Mouse (Mus musculus): ENCODE results near the gene Zfc3h1. TPM values are rescaled to one million over a fixed set of nuclear protein-coding genes. Genes with fewer than 3 reads are reported as not detected.
A peak's percentile ranks its signal among the peaks of the same experiment; 100 is the strongest.

Zfc3h1 gene
- polyA plus RNA-seq (2016; fragmentation: Nextera tagmentation; extraction: Ambion mirVana): 13.3 and 19.3 TPM in 2 replicates

DNA sequence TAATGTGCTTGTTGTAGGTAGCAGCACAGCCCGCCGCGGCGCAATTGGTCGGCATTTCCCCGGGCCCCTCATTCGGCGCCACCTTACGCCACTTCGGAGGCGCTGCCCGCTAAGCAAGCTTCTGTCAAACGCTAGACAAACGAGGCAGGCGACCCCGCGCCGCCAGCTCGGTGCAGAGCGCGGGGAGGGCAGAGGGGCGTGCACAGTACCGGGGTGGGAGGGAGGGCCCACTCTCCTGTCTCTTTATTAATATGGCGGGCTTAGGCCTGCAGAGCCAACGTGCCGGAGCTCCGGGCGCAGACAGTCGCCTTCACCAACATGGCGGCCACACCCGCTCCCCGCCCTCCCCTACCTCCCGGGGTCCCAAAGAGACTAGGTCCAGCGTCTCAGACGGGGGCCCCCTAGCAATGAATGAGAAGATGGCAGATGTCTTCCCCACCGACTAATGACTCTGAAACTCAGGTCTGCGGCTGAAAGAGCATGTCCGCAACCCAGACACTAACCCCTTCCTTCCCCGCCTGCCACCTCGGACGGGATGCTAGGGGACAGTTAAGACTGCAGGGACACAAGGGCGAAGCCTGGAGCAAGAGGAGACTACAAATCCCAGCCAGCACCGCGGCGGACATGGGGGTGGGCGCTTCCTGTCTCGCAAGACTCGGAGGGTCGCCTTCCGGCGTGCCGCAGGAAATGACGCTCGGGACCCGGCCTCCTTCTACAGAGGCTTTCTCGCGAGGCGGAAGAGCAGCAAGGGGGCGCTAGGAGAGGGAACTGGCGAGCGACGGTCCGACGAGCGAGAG lies at the start of gene Zfc3h1, which contains the start of gene Thap2:
Zfc3h1 (plus strand) TSS at position 739 of the 797 bp plus-strand sequence.
Thap2 (minus strand) TSS at position 223 of the 797 bp plus-strand sequence.
- WGBS: under 1% methylated on average over 65 of the region's 65 CpGs
- no peaks in the 10 kb centered on the region for H3K27me3 ChIP-seq (ENCODE audit: insufficient read depth, poor library complexity, severe bottlenecking)
- peaks cover 46% of the 10 kb centered on the region for H3K4me1 ChIP-seq (replicated peaks)
- peak within 1 kb of the TSS; percentile 97 for H3K27ac ChIP-seq
- no peaks in the 10 kb centered on the region for H3K9me3 ChIP-seq
- peak within 1 kb of the TSS; percentile 95 for H3K4me3 ChIP-seq
- DNase-seq (ENCODE audit: low spot score): peak; percentile 99
- peaks cover 27% of the 10 kb centered on the region for H3K36me3 ChIP-seq

DNA sequence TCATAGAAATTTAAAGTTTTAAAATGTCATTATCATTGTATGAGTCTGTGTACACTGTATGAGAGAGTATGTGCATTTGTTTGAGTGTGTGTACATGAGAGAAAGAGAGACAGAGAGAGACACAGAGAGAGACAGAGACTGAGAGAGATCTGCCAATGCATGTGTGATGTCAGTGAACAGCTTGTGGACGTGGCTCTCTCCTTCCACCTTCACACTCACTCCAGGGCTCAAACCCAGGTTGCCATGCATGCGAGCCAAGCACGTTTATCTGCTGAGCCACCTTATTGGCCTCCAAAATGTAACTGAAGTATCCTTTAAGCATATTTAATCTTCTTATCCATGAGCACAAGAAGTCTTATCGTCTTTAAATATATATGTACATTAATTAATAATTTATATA lies 47.9 kb upstream of the Zfc3h1 start:
- WGBS: 89% methylated on average over 4 of the region's 4 CpGs
- H3K9me3 ChIP-seq: no peaks in the 10 kb centered on the region
- H3K27me3 ChIP-seq (ENCODE audit: insufficient read depth, poor library complexity, severe bottlenecking): no peaks in the 10 kb centered on the region
- H3K27ac ChIP-seq: no peak overlapping the region
- DNase-seq (ENCODE audit: low spot score): no peak
- H3K36me3 ChIP-seq: peaks cover 32% of the 10 kb centered on the region
- no peaks in the 10 kb centered on the region for H3K4me1 ChIP-seq (replicated peaks)
- H3K4me3 ChIP-seq: no peak overlapping the region

DNA sequence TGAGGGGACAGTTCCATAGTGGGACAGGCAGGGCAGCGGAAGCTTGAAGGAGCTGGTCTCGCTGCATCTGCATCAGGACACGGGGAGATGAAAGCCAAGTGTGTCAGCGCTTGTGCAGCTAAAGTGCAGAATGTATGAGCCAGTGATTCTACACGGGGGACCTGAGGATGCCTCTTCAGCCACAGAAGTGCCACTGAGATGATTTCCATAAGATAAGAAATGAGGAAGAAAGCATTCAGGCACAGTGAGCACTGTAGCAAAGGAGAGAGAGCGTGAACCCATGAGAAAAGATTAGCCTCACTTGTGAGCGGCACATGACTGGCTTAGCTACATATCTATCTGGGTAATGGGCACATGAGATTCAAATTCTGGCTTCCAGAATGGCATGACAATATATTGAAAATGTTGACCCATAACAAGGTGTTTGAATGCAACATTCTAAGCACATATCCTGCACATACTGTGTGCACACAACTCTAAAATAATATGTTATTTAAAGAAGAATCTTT lies 44.9 kb upstream of the Zfc3h1 start:
- WGBS: 93% methylated on average over 7 of the region's 7 CpGs
- H3K27ac ChIP-seq: no peak overlapping the region
- H3K36me3 ChIP-seq: peaks cover 50% of the 10 kb centered on the region

DNA sequence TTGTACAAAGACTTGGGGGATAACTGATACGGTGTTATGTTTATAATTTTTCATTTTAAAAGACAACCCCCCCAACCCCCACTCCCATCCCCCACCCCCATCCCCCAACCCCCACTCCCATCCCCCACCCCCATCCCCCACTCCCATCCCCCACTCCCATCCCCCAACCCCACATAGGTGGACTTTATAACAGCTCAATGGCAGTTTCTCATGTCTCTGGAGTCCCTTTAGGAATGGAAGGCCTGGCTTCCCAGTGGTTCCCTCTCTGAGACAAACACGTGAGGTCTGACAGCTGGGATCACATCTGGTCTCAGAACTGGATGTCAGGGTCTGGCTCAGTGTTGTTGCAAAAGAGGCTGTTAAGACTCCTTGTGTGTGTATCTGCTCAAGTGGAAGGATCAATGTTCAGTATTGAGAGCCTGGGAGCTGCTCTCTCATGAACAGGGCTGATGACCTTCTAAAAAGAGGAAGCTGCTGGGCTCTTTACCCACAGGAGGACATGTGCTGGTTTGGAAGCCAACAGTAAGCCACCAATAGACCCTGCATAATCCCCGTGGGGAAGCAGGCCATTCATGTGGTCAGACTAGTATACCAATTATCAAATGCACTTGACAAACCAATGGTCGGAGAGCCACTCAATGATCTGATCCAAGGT lies 41.9 kb upstream of the Zfc3h1 start:
- peaks cover 68% of the 10 kb centered on the region for H3K36me3 ChIP-seq

More for the DNA sequence above, 44.9 kb upstream of the Zfc3h1 start:
- DNase-seq (ENCODE audit: low spot score): no peak
- H3K4me3 ChIP-seq: no peak overlapping the region
- no peaks in the 10 kb centered on the region for H3K4me1 ChIP-seq (replicated peaks)
- H3K9me3 ChIP-seq: no peaks in the 10 kb centered on the region
- no peaks in the 10 kb centered on the region for H3K27me3 ChIP-seq (ENCODE audit: insufficient read depth, poor library complexity, severe bottlenecking)

DNA sequence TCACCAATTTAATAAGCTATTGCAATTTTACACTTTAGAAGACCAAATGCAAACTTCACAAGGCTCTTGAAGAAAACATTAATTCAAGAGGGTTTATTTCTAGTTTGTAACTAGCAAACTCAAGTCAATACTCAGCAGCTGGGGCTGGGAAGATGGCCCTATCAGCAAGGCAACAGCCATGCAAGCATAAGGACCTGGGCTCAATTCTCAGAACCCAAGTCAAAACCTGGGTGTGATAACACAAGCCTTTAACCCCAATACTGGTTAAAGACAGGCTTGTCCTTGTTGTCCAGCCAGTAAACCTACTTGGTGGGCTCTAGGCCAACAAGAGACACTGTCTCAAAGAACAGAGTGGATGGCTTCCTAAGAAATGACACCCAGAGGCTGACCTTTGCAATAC lies 38.3 kb upstream of the Zfc3h1 start:
- no peaks in the 10 kb centered on the region for H3K9me3 ChIP-seq
- no peak overlapping the region for H3K4me3 ChIP-seq
- H3K27me3 ChIP-seq (ENCODE audit: insufficient read depth, poor library complexity, severe bottlenecking): no peaks in the 10 kb centered on the region
- H3K27ac ChIP-seq: no peak overlapping the region
- no peak for DNase-seq (ENCODE audit: low spot score)
- no peaks in the 10 kb centered on the region for H3K4me1 ChIP-seq (replicated peaks)
- H3K36me3 ChIP-seq: peaks cover 39% of the 10 kb centered on the region

More for the DNA sequence above, 41.9 kb upstream of the Zfc3h1 start:
- WGBS: 89% methylated on average over 4 of the region's 4 CpGs
- H3K4me1 ChIP-seq (replicated peaks): no peaks in the 10 kb centered on the region
- H3K27me3 ChIP-seq (ENCODE audit: insufficient read depth, poor library complexity, severe bottlenecking): no peaks in the 10 kb centered on the region
- no peak overlapping the region for H3K4me3 ChIP-seq
- H3K9me3 ChIP-seq: no peaks in the 10 kb centered on the region
- H3K27ac ChIP-seq: no peak overlapping the region
- no peak for DNase-seq (ENCODE audit: low spot score)

DNA sequence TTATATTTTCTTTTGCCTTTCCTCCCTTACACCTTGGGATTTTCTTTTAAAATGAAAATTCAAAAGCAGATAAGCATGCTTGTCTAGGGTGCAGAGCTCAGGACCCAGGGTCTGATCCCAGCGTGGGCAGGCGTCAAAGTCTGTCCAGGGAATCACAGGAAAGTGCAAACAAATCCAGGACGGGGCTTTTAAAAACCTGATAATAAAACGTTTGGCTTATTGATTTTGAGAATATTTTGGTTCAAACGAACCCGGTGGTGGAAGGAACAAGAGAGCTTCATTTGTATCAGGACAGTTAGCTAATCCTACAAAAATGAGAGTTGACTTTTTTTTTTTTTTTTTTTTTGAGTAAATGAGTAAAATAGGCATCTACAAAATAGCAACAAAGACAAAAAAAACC lies 36.6 kb upstream of the Zfc3h1 start:
- Histone ChIP-seq H3K4me1 (replicated peaks) (no peaks in the 10 kb centered on the region), H3K9me3 (no peaks in the 10 kb centered on the region), H3K4me3 (no peak overlapping the region), H3K27ac (no peak overlapping the region), H3K27me3 (ENCODE audit: insufficient read depth, poor library complexity, severe bottlenecking) (no peaks in the 10 kb centered on the region), H3K36me3 (peaks cover 23% of the 10 kb centered on the region)
- no peak for DNase-seq (ENCODE audit: low spot score)
- WGBS: 88% methylated on average over 6 of the region's 6 CpGs

DNA sequence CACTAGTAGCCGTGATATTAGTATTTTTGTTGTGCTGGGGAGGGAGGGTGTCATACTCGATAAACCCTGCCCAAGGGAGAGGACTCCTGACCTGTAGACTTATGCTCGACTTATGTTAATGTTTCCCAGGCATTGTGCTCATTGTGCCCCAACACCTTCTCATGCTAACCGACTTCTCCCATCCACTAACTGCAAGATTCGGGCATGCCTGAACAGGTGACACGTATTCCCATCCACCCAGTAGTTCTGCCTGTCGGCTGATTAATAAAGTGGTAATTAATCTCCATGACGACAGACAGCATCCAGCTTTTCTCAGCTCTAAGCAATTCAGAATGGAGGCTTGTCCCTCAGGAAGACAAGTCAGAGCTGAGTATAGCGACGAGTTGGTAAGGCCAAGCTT lies 35.7 kb upstream of the Zfc3h1 start:
- WGBS: 85% methylated on average over 10 of the region's 10 CpGs
- Histone ChIP-seq H3K27ac (no peak overlapping the region), H3K36me3 (peaks cover 18% of the 10 kb centered on the region), H3K27me3 (ENCODE audit: insufficient read depth, poor library complexity, severe bottlenecking) (no peaks in the 10 kb centered on the region), H3K4me3 (no peak overlapping the region), H3K9me3 (no peaks in the 10 kb centered on the region), H3K4me1 (replicated peaks) (no peaks in the 10 kb centered on the region)
- DNase-seq (ENCODE audit: low spot score): no peak

DNA sequence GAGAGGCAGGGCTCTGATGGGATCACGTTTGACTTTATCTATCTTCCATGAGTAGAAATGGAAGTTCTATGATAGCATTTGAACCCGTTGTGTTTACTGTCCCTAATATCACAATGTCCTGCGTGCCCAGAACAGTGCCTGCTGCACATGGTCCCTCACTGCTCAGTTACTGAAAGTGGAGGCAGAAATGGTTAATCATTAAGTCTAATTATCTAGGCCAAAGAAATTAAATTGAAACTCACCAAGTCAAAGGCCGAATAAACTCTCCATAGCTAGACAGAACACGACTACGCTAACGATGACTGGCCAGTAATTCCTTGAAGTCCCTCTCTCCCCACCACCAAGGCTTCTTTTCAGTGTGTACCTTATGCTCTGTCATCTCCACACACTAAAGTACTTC lies 35.2 kb upstream of the Zfc3h1 start:
- H3K4me3 ChIP-seq: no peak overlapping the region
- H3K27me3 ChIP-seq (ENCODE audit: insufficient read depth, poor library complexity, severe bottlenecking): no peaks in the 10 kb centered on the region
- no peak for DNase-seq (ENCODE audit: low spot score)
- H3K9me3 ChIP-seq: no peaks in the 10 kb centered on the region
- H3K36me3 ChIP-seq: peaks cover 18% of the 10 kb centered on the region
- H3K27ac ChIP-seq: no peak overlapping the region
- 91% methylated on average over 7 of the region's 7 CpGs for WGBS
- no peaks in the 10 kb centered on the region for H3K4me1 ChIP-seq (replicated peaks)

DNA sequence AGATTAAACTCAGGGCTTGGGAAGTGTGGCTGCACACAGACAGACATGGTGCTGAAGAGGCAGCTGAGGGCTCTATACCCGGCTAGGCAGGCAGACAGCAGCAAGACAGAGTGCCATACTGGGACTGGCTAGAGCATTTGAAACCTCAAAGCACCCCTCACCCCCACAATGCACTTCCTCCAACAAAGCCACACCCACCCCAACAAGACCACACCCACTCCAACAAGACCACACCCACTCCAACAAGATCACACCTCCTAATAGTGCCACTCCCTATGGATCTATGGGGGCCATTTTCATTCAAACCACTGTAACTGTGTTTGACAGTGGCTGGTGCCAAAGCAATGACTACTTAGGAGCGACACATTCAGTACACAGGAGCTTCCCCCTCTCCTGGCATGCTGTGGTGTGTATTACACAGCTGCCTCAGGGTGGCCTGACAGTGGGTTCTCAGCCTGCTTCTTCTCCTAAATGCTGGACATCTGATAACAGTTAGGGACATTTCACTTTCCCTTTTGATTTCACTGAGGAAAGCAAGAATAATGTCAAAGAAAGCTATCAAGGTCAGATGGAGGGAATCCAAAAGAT lies 33.9 kb upstream of the Zfc3h1 start:
- H3K27ac ChIP-seq: no peak overlapping the region
- H3K9me3 ChIP-seq: no peaks in the 10 kb centered on the region
- no peaks in the 10 kb centered on the region for H3K4me1 ChIP-seq (replicated peaks)
- no peak for DNase-seq (ENCODE audit: low spot score)
- WGBS: 74% methylated on average over 2 of the region's 2 CpGs
- no peak overlapping the region for H3K4me3 ChIP-seq
- H3K36me3 ChIP-seq: peaks cover 20% of the 10 kb centered on the region
- H3K27me3 ChIP-seq (ENCODE audit: insufficient read depth, poor library complexity, severe bottlenecking): no peaks in the 10 kb centered on the region

DNA sequence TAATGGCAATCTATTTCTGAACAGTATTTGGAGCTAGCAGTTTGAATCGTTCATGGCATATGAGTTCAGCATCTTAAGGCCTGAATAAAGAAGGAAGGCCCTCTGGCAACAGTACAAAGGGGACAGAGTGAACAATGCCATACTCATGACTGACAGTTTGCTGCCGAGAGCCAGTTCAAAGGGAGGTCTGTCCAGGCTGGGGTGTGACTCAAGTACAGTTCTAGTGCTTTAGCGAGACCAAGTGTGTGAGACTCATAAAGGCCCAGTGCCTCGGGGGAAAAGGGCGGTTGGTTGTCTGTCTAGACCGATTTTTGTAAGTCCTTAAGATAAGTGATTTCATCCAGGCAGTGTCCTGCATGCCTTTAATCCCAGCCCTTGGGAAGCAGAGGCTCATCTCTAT lies 30.2 kb upstream of the Zfc3h1 start:
- H3K4me1 ChIP-seq (replicated peaks): no peaks in the 10 kb centered on the region
- H3K9me3 ChIP-seq: no peaks in the 10 kb centered on the region
- no peak overlapping the region for H3K4me3 ChIP-seq
- H3K27me3 ChIP-seq (ENCODE audit: insufficient read depth, poor library complexity, severe bottlenecking): no peaks in the 10 kb centered on the region
- WGBS: 74% methylated on average over 6 of the region's 6 CpGs
- H3K27ac ChIP-seq: no peak overlapping the region
- H3K36me3 ChIP-seq: peaks cover 21% of the 10 kb centered on the region
- peak; percentile 13 for DNase-seq (ENCODE audit: low spot score)

DNA sequence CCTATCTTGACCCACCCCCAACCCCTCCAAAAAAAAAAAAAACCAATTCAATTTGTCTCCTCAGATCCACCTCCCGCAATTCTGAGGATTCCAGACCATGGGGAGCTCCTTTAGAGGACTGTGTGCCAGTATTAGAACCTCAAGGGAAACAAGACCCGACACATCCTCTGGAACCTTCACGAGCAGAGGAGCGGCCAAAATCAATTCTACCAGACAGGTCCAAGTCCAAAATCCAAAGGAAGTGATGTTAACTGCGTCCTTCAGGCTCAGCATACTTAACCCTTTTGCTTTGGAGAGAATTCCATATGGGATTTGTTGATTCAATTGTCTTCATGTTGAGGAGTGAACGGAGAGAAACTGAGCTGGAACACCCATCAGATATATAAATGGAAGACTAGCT lies 29.7 kb upstream of the Zfc3h1 start:
- DNase-seq (ENCODE audit: low spot score): no peak
- WGBS: 91% methylated on average over 6 of the region's 6 CpGs
- H3K4me3 ChIP-seq: no peak overlapping the region
- H3K9me3 ChIP-seq: no peaks in the 10 kb centered on the region
- no peaks in the 10 kb centered on the region for H3K27me3 ChIP-seq (ENCODE audit: insufficient read depth, poor library complexity, severe bottlenecking)
- no peak overlapping the region for H3K27ac ChIP-seq
- peaks cover 21% of the 10 kb centered on the region for H3K36me3 ChIP-seq
- no peaks in the 10 kb centered on the region for H3K4me1 ChIP-seq (replicated peaks)

DNA sequence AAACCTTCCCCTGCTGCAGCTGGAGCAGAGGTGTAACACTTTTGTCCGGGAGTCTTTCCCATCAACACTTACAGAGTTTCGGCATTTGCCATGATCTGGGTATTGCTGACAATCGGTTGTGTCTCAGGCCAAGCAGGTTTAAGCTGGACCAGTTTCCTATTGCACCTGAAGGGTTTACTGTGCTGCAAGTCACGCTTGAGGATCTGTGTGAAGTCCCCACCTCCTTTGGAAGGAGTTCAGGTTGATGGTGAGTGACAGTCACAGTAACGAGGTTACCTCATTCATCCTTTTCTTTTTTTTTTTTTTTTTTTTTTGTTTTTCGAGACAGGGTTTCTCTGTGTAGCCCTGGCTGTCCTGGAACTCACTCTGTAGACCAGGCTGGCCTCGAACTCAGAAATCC lies 28.7 kb upstream of the Zfc3h1 start:
- H3K4me3 ChIP-seq: no peak overlapping the region
- no peaks in the 10 kb centered on the region for H3K9me3 ChIP-seq
- H3K4me1 ChIP-seq (replicated peaks): peaks cover 7% of the 10 kb centered on the region
- no peaks in the 10 kb centered on the region for H3K27me3 ChIP-seq (ENCODE audit: insufficient read depth, poor library complexity, severe bottlenecking)
- peaks cover 21% of the 10 kb centered on the region for H3K36me3 ChIP-seq
- DNase-seq (ENCODE audit: low spot score): no peak
- WGBS: 92% methylated on average over 6 of the region's 7 CpGs
- no peak overlapping the region for H3K27ac ChIP-seq

Measured in hindbrain, embryonic 10.5 days (tissue).